Mouse (Mus musculus): ENCODE measurements around the gene Adgrl3. TPM values are rescaled to one million over a fixed set of nuclear protein-coding genes. Genes with fewer than 3 reads are reported as not detected.

Gene Adgrl3
- polyA plus RNA-seq, 1 experiment = 63.0 TPM

DNA sequence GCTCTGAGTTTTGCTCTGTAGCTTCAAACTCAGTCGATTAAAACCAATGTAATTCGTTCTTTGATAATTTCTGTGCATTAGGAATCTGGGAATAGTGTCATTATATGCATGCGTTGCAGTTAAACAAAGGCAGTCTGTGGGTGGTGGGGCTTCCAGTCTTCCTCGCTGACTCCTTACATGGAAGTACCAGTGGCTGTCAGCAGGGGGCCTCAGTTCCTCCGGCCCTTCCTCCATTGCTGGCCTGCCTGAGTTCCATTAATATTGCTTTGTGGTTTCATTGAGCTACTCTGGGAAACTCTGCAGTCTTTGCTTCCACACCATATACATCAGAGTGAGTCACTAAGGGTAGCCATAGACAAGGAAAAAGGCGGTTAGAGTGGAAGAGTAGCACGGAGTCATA lies 356.1 kb downstream of the Adgrl3 start:
- no peaks in the 10 kb centered on the region for H3K4me1 ChIP-seq (ENCODE audit: control insufficient read depth, insufficient read depth, low read length)
- H3K4me3 ChIP-seq (ENCODE audit: insufficient read depth, low read length) = no peak overlapping the region
- no peak for TF ChIP-seq CTCF (IDR thresholded peaks at IDR 0.05; ENCODE audit: extremely low read depth, insufficient read depth, low read length)
- TF ChIP-seq POLR2A (IDR thresholded peaks at IDR 0.05; ENCODE audit: extremely low read depth, insufficient read depth, low read length) = no peak

DNA sequence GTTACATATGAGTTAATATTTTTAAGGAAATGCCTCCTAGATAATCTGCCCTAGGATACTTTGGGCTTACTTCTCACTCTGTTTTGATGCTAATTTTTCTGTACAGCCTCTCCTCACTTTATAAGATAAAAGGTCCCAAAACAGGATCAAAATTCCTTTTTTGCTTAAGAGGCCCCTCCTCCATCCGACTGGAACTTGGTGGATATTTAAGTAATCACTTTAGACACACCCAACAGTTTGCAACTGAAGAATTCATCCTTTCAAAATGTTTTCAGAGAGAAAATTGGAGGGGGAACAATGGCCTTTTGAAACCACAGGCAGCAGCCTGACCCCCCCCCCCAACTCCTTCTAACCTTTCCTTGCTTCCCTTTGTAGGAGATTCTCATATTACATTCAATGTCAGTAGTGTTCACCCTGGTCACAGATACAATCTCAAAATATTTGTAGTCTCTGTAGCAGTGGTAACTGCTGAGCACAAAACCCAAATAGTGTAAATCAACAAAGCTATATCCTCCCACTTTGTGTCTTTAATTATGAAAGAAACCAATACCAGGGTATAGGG lies 385.7 kb downstream of the Adgrl3 start:
- Histone ChIP-seq H3K4me1 (ENCODE audit: control insufficient read depth, insufficient read depth, low read length) (no peaks in the 10 kb centered on the region), H3K4me3 (ENCODE audit: insufficient read depth, low read length) (no peak overlapping the region), H3K27ac (ENCODE audit: insufficient read depth, low read length) (no peak overlapping the region)
- TF ChIP-seq CTCF (IDR thresholded peaks at IDR 0.05; ENCODE audit: extremely low read depth, insufficient read depth, low read length) (no peak), POLR2A (IDR thresholded peaks at IDR 0.05; ENCODE audit: extremely low read depth, insufficient read depth, low read length) (no peak)

More for the DNA sequence above, 356.1 kb downstream of the Adgrl3 start:
- no peak overlapping the region for H3K27ac ChIP-seq (ENCODE audit: insufficient read depth, low read length)

DNA sequence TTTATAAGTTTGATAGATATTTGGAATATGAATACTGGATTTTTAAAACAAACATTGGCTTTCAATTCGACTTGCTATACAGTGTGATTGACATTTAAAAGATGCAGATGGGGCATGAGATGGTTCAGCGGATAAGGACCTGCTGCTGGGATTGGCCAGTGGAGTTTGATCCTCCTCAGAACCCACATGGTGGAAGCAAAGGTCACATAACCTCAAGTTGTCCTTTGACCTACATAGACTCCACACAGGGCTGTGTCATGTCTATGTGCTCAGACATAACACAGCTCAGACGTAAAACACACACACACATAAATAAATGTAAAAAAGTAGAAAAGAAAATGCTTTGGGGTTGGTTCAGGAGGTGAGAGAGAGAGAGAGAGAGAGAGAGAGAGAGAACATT lies 397.4 kb downstream of the Adgrl3 start:
- Histone ChIP-seq H3K4me3 (ENCODE audit: insufficient read depth, low read length) (no peak overlapping the region), H3K4me1 (ENCODE audit: control insufficient read depth, insufficient read depth, low read length) (no peaks in the 10 kb centered on the region), H3K27ac (ENCODE audit: insufficient read depth, low read length) (no peak overlapping the region)
- TF ChIP-seq POLR2A (IDR thresholded peaks at IDR 0.05; ENCODE audit: extremely low read depth, insufficient read depth, low read length) = no peak
- no peak for TF ChIP-seq CTCF (IDR thresholded peaks at IDR 0.05; ENCODE audit: extremely low read depth, insufficient read depth, low read length)

DNA sequence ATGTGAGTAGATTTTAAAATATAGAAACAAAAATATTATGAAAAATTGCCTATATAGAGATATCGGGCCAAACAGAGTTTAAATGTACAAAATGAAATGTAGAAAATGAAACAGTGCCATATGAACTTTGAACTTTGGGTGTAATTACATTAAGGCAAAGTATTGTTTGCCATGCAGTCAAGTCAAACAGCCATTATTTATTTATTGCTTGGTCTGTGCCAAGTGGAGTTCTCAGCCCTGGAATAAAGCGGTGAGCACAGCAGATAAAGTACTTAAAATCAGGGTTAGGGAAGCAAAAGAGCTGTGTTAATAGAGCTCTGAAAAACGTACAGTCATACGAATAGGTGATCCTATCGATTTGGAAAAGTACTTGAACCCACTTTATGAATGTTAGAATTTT lies 407.5 kb downstream of the Adgrl3 start:
- no peak for TF ChIP-seq POLR2A (IDR thresholded peaks at IDR 0.05; ENCODE audit: extremely low read depth, insufficient read depth, low read length)
- Histone ChIP-seq H3K4me3 (ENCODE audit: insufficient read depth, low read length) (no peak overlapping the region), H3K4me1 (ENCODE audit: control insufficient read depth, insufficient read depth, low read length) (no peaks in the 10 kb centered on the region), H3K27ac (ENCODE audit: insufficient read depth, low read length) (no peak overlapping the region)

DNA sequence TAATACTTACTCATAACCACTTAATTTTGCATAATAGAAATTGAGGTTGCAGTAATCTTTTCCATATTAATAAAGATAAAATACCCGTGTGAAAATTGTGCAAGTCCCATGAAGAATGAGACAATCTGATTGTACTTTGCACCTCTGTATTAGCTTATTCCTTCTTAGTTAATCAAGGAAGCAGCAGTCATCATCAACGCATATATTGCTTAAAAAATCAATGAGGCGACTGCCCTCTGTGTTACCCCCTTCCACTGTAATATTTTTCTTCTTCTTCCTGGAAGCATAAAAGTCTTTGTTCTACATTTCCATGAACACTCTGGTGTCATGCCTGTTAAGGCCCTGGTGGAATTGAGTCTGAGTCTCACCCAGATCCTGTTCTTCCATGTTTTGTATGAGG lies 416.4 kb downstream of the Adgrl3 start:
- Histone ChIP-seq H3K4me1 (ENCODE audit: control insufficient read depth, insufficient read depth, low read length) (no peaks in the 10 kb centered on the region), H3K27ac (ENCODE audit: insufficient read depth, low read length) (no peak overlapping the region), H3K4me3 (ENCODE audit: insufficient read depth, low read length) (no peak overlapping the region)
- TF ChIP-seq POLR2A (IDR thresholded peaks at IDR 0.05; ENCODE audit: extremely low read depth, insufficient read depth, low read length) (no peak), CTCF (IDR thresholded peaks at IDR 0.05; ENCODE audit: extremely low read depth, insufficient read depth, low read length) (no peak)

- TF ChIP-seq POLR2A (IDR thresholded peaks at IDR 0.05; ENCODE audit: extremely low read depth, insufficient read depth, low read length) (no peak), CTCF (IDR thresholded peaks at IDR 0.05; ENCODE audit: extremely low read depth, insufficient read depth, low read length) (no peak)
- H3K4me3 ChIP-seq (ENCODE audit: insufficient read depth, low read length) = no peak overlapping the region
- no peak overlapping the region for H3K27ac ChIP-seq (ENCODE audit: insufficient read depth, low read length)
- no peaks in the 10 kb centered on the region for H3K4me1 ChIP-seq (ENCODE audit: control insufficient read depth, insufficient read depth, low read length)
These were observed 422.2 kb downstream of the Adgrl3 start for GRCm38 (mm10) chr5:81442150-81442549.

DNA sequence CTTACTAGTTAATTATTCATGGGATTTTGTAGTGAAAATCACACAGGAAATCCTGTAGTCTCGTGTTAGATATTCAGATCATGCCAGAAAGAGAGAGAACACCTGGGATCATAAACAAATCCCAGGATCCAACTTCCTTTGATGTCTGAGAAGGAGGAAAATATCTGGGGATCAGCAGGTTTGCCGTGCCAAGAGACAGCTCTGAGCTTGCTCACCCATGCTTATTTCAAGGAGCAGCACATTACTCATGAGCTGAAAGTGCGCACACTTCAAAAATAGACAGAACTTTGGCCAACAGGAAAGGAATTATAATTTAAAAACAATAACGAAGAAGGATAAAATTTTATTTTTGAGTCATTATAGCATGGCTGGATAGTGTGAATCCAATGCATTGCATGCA lies 446.0 kb downstream of the Adgrl3 start:
- Histone ChIP-seq H3K27ac (ENCODE audit: insufficient read depth, low read length) (no peak overlapping the region), H3K4me1 (ENCODE audit: control insufficient read depth, insufficient read depth, low read length) (no peaks in the 10 kb centered on the region), H3K4me3 (ENCODE audit: insufficient read depth, low read length) (no peak overlapping the region)
- TF ChIP-seq POLR2A (IDR thresholded peaks at IDR 0.05; ENCODE audit: extremely low read depth, insufficient read depth, low read length) (no peak), CTCF (IDR thresholded peaks at IDR 0.05; ENCODE audit: extremely low read depth, insufficient read depth, low read length) (no peak)

DNA sequence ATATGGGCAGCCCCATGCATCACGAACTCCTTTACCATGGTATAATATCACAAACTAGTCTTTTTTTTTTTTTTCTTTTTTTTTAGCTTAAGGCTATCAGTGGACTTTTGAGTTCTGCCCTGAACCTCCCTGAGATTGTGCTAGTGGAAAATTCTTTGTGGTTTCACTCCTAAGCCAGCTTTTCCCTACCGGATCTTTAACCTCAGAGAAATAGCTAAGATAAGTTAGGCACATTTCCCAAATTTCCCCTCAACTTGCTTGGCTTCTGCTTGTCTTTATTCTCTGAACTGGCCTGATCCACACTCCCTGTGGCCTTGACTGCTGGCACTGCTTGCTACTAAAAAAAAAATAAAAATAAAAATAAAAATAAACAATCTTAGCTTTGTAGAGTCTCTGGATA lies 454.7 kb downstream of the Adgrl3 start:
- no peak for TF ChIP-seq CTCF (IDR thresholded peaks at IDR 0.05; ENCODE audit: extremely low read depth, insufficient read depth, low read length)
- TF ChIP-seq POLR2A (IDR thresholded peaks at IDR 0.05; ENCODE audit: extremely low read depth, insufficient read depth, low read length) = no peak
- H3K4me1 ChIP-seq (ENCODE audit: control insufficient read depth, insufficient read depth, low read length) = no peaks in the 10 kb centered on the region; the same call in 1 of the 2 replicates
- no peak overlapping the region for H3K4me3 ChIP-seq (ENCODE audit: insufficient read depth, low read length)

GRCm38 (mm10) chr5:81475406-81475805 lies 455.5 kb downstream of the Adgrl3 start:
- TF ChIP-seq CTCF (IDR thresholded peaks at IDR 0.05; ENCODE audit: extremely low read depth, insufficient read depth, low read length) = no peak
- TF ChIP-seq POLR2A (IDR thresholded peaks at IDR 0.05; ENCODE audit: extremely low read depth, insufficient read depth, low read length) = no peak

More for the DNA sequence above, 454.7 kb downstream of the Adgrl3 start:
- no peak overlapping the region for H3K27ac ChIP-seq (ENCODE audit: insufficient read depth, low read length)

DNA sequence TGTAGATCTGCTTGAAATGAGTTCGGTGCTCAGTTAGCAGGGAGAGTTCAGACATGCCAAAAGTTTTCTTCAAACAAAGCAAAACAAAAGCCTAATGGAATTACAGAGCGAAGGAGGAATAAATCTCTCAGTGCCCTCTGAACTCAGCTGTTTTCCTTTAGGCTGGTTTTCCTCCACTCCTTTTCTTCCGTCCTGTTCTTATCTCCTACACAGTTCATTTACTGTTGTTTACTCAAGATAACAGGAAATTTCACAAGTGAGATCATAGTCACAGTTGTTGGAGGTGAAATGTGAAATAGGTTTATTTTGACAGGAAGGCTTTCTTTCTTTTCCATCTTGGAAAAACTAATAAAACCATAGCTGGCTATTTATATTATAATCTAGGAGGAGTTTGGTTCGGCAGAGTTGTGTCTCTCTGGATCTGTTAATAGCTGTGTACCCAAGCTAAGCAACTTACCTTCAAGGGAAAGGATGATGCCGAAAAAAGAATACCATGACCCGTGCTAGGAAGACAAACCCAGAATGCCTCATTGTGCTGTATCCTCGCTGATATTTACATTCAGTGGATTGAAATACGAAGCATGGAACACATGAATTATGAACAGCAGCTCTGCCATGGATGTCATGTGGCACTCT lies 456.2 kb downstream of the Adgrl3 start:
- no peak overlapping the region for H3K27ac ChIP-seq (ENCODE audit: insufficient read depth, low read length)
- no peak for TF ChIP-seq POLR2A (IDR thresholded peaks at IDR 0.05; ENCODE audit: extremely low read depth, insufficient read depth, low read length)
- H3K4me1 ChIP-seq (ENCODE audit: control insufficient read depth, insufficient read depth, low read length) = no peaks in the 10 kb centered on the region; the same call in 1 of the 2 replicates
- no peak overlapping the region for H3K4me3 ChIP-seq (ENCODE audit: insufficient read depth, low read length)

More at GRCm38 (mm10) chr5:81475406-81475805, 455.5 kb downstream of the Adgrl3 start:
- Histone ChIP-seq H3K27ac (ENCODE audit: insufficient read depth, low read length) (no peak overlapping the region), H3K4me1 (ENCODE audit: control insufficient read depth, insufficient read depth, low read length) (no peaks in the 10 kb centered on the region; the same call in 1 of the 2 replicates), H3K4me3 (ENCODE audit: insufficient read depth, low read length) (no peak overlapping the region)
